Mouse (Mus musculus) heart, embryonic 13.5 days (tissue): ENCODE results near the gene Olfr1272. TPM values are rescaled to one million over a fixed set of nuclear protein-coding genes. Genes with fewer than 3 reads are reported as not detected.
"Not testable (repeated sequence)": the region's sequence is repeated elsewhere in the genome, so short reads cannot be mapped to it uniquely, and the experiment has no call there.

ENCODE experiments used
- ATAC-seq: fragments of 200-750 bp; cut with Nextera tagmentation; 2 replicates; pipeline ENCODE4 v1.8.0; 2017; ENCODE audit warnings: moderate TSS enrichment; ENCODE audit not compliant: insufficient number of reproducible peaks, low FRiP score, low TSS enrichment; ENCODE audit errors: extremely low read depth
- H3K27ac ChIP-seq: fragments of 300-500 bp; sonication (generic); replicated peaks from 2 replicates; pipeline ENCODE4 v1.5.1; 2015; ENCODE audit warnings: moderate library complexity, mild to moderate bottlenecking, inconsistent platforms
- H3K27me3 ChIP-seq: fragments of 300-500 bp; sonication (generic); replicated peaks from 2 replicates; pipeline ENCODE4 v1.6.1; 2015; ENCODE audit warnings: mild to moderate bottlenecking, inconsistent platforms
- H3K36me3 ChIP-seq: fragments of 300-500 bp; sonication (generic); 2 replicates; pipeline ENCODE4 v1.6.1; 2015; ENCODE audit warnings: mild to moderate bottlenecking, inconsistent platforms
- H3K4me1 ChIP-seq: fragments of 300-500 bp; sonication (generic); 2 replicates; pipeline ENCODE4 v1.6.1; 2015; ENCODE audit warnings: inconsistent platforms
- H3K4me2 ChIP-seq: fragments of 300-500 bp; sonication (generic); 2 replicates; pipeline ENCODE4 v1.6.1; 2015; ENCODE audit warnings: inconsistent platforms, mild to moderate bottlenecking, moderate library complexity
- H3K4me3 ChIP-seq: fragments of 300-500 bp; sonication (generic); 2 replicates; pipeline ENCODE4 v1.5.1; 2015; ENCODE audit warnings: moderate library complexity, mild to moderate bottlenecking, inconsistent platforms
- H3K9ac ChIP-seq: fragments of 300-500 bp; sonication (generic); 2 replicates; pipeline ENCODE4 v1.6.1; 2015; ENCODE audit warnings: inconsistent platforms, mild to moderate bottlenecking, moderate library complexity
- H3K9me3 ChIP-seq: fragments of 300-500 bp; sonication (generic); 2 replicates; pipeline ENCODE4 v1.6.1; 2016; ENCODE audit warnings: inconsistent platforms
- WGBS: fragments of 180-500 bp; shearing (Covaris S2); methylation state at CpG from one replicate; pipeline ENCODE4 v1.1.7; 2015; ENCODE audit warnings: mixed read lengths; 5-methylcytosine and 5-hydroxymethylcytosine counted together
- polyA plus RNA-seq: library from polyadenylated mRNA; unstranded; fragments of >200 nt; fragmentation: Nextera tagmentation; extraction: Ambion mirVana; gene quantifications from 2 replicates; pipeline ENCODE4 v1.2.1, GENCODE M21; 2015

Olfr1272 gene
- polyA plus RNA-seq, result not detected in 2 replicates

DNA sequence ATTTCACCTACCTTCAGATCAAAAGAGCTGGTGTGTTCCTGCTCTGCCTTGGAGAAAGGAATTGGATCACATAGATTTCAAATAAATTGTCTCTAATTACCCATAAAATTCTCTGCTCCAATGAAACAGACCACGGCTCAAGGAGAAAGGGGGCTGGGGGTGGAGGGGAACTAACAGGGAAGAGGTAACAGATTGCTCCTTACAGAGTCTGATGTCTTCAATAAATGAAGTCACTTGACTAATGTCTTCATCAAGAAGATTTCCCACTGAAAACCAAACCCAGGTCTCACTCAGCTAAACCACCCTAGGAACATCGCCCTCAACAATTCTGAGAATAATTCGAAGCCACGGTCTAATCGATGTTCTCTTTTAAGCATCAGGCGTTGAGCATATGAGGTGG is at the start of gene Olfr1272:
TSS of gene Olfr1272 (minus strand) at position 101 of the 400 bp plus-strand sequence.
- no peak for ATAC-seq
- Histone ChIP-seq H3K4me1 (no peaks in the 10 kb centered on the region), H3K27me3 (no peaks in the 10 kb centered on the region), H3K4me2 (no peak within 1 kb of the TSS), H3K9ac (no peak within 1 kb of the TSS), H3K36me3 (no peaks in the 10 kb centered on the region), H3K9me3 (no peaks in the 10 kb centered on the region), H3K4me3 (no peak within 1 kb of the TSS), H3K27ac (no peak within 1 kb of the TSS)
- 87% methylated on average over 6 of the region's 6 CpGs for WGBS

DNA sequence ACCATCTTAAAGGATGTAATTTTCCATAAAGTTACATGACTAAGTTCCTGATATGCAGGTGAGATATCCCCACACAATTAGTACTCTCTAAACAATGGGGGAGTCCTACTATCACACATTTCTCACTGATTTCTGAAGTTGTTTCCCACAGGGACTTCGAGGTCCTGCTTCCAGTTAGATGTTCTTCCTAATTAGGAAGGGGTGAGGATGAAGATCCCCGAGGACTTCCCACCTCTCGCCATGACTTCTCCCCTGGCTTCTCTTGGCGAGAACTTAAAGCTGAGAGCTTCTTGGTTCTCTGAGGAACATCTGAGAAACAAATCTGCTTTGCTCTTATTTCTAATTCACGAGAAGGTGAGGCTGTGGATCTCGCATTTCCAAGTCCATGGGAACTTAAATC is 29.3 kb upstream of the Olfr1272 start, which contains the start of gene Gm13769:
TSS of gene Gm13769 (plus strand) at position 301 of the 400 bp plus-strand sequence.
- H3K27me3 ChIP-seq, H3K9me3 ChIP-seq, H3K36me3 ChIP-seq, H3K4me1 ChIP-seq, H3K4me3 ChIP-seq, H3K9ac ChIP-seq, H3K4me2 ChIP-seq, H3K27ac ChIP-seq, ATAC-seq: not testable (repeated sequence)
- no CpG with 5 or more reads among the region's 6 CpGs for WGBS

DNA sequence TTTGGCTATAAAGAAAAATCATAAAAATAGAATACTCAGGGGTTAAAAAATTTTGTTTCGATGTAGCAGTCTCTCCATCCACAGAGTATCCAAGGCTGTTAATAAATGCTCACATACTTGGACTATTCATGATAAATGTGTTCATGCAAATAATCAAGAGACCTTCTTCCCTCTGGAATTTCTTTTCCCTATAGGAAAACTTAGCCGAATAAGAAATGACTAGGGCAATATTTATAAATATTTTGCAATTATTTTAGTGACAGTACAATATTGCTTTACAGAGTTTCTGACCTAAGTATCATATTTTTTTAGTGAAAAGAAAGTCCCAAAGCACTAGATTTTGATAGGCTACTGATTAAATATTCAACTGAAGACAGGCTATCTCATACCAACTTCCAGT is 21.7 kb downstream of the Olfr1272 start, which contains the start of gene Olfr1271:
TSS of gene Olfr1271 (minus strand) at position 101 of the 400 bp plus-strand sequence.
- Histone ChIP-seq H3K9ac (no peak within 1 kb of the TSS), H3K4me3 (no peak within 1 kb of the TSS), H3K4me2 (no peak within 1 kb of the TSS), H3K27me3 (no peaks in the 10 kb centered on the region), H3K27ac (no peak within 1 kb of the TSS), H3K9me3 (no peaks in the 10 kb centered on the region), H3K36me3 (no peaks in the 10 kb centered on the region), H3K4me1 (no peaks in the 10 kb centered on the region)
- 75% methylated on average over 2 of the region's 2 CpGs for WGBS
- no peak for ATAC-seq

DNA sequence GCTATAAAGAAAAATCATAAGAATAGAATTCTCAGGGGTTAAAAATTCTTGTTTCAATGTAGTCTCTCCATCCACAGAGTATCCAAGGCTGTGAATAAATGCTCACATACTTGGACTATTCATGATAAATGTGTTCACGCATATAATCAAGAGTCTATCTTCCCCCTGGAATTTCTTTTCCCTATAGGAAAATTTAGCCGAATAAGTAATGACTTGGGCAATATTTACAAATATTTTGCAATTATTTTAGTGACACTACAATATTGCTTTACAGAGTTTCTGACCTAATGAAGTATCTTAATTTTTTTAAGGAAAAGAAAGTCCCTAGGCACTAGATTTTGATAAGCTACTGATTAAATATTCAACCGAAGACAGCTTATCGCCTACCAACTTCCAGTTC is 35.1 kb downstream of the Olfr1272 start, which contains the start of gene Olfr142:
TSS of gene Olfr142 (minus strand) at position 101 of the 400 bp plus-strand sequence.
- Histone ChIP-seq H3K4me1 (no peaks in the 10 kb centered on the region), H3K9ac (no peak within 1 kb of the TSS), H3K4me3 (no peak within 1 kb of the TSS), H3K9me3 (no peaks in the 10 kb centered on the region), H3K27ac (no peak within 1 kb of the TSS), H3K36me3 (no peaks in the 10 kb centered on the region), H3K27me3 (no peaks in the 10 kb centered on the region), H3K4me2 (no peak within 1 kb of the TSS)
- 83% methylated on average over 4 of the region's 4 CpGs for WGBS
- no peak for ATAC-seq

Other genes starting within 250 kb of the Olfr1272 start
- not detected in 2 replicates for gene Olfr140, start 229.2 kb downstream of the Olfr1272 start, polyA plus RNA-seq
- gene Olfr1269, start 171.4 kb downstream of the Olfr1272 start, polyA plus RNA-seq, result not detected in 2 replicates
- not detected in 2 replicates for gene Olfr32, start 150.5 kb downstream of the Olfr1272 start, polyA plus RNA-seq
- not detected in 2 replicates for gene Olfr1270, start 139.8 kb downstream of the Olfr1272 start, polyA plus RNA-seq
- not detected in 2 replicates for gene Olfr1506, start 68.3 kb downstream of the Olfr1272 start, polyA plus RNA-seq
- not detected in 2 replicates for gene Olfr142, start 35.2 kb downstream of the Olfr1272 start, polyA plus RNA-seq
- gene Olfr1271, start 21.8 kb downstream of the Olfr1272 start, polyA plus RNA-seq, result not detected in 2 replicates
- not detected in 2 replicates for gene Gm13769, start 29.4 kb upstream of the Olfr1272 start, polyA plus RNA-seq
- gene Olfr1274-ps, start 105.8 kb upstream of the Olfr1272 start, polyA plus RNA-seq, result not detected in 2 replicates